Mouse (Mus musculus) kidney, embryonic 14.5 days (tissue): ENCODE measurements around the gene Tram2. TPM values are rescaled to one million over a fixed set of nuclear protein-coding genes. Genes with fewer than 3 reads are reported as not detected.

Experiments
- ATAC-seq: fragments of 200-750 bp; cut with Nextera tagmentation; 2 replicates; pipeline ENCODE4 v1.8.0; 2017; ENCODE audit warnings: moderate number of reproducible peaks, mild to moderate bottlenecking, moderate TSS enrichment, moderate library complexity; ENCODE audit not compliant: low FRiP score, low TSS enrichment
- H3K27ac ChIP-seq: fragments of 300-500 bp; sonication (generic); 2 replicates; pipeline ENCODE4 v1.5.1; 2014; ENCODE audit warnings: low read depth, mild to moderate bottlenecking, low read length, moderate library complexity, mixed read lengths
- H3K27me3 ChIP-seq: fragments of 300-500 bp; sonication (generic); 2 replicates; pipeline ENCODE4 v1.6.1; 2014; ENCODE audit warnings: mild to moderate bottlenecking, low read length; ENCODE audit not compliant: control insufficient read depth, insufficient read depth
- H3K36me3 ChIP-seq: fragments of 300-500 bp; sonication (generic); 2 replicates; pipeline ENCODE4 v1.6.1; 2014; ENCODE audit warnings: low read length, mixed read lengths; ENCODE audit not compliant: control insufficient read depth, insufficient read depth
- H3K4me1 ChIP-seq: fragments of 300-500 bp; sonication (generic); 2 replicates; pipeline ENCODE4 v1.6.1; 2014; ENCODE audit warnings: low read length, mixed read lengths; ENCODE audit not compliant: control insufficient read depth, insufficient read depth
- H3K4me2 ChIP-seq: fragments of 300-500 bp; sonication (generic); replicated peaks from 2 replicates; pipeline ENCODE4 v1.6.1; 2014; ENCODE audit warnings: low read depth, mild to moderate bottlenecking, low read length
- H3K4me3 ChIP-seq: fragments of 300-500 bp; sonication (generic); 2 replicates; pipeline ENCODE4 v1.5.1; 2014; ENCODE audit warnings: mild to moderate bottlenecking, low read length
- H3K9ac ChIP-seq: fragments of 300-500 bp; sonication (generic); 2 replicates; pipeline ENCODE4 v1.6.1; 2014; ENCODE audit warnings: low read depth, mild to moderate bottlenecking, low read length, moderate library complexity
- H3K9me3 ChIP-seq: fragments of 300-500 bp; sonication (generic); 2 replicates; pipeline ENCODE4 v1.6.1; 2016; ENCODE audit warnings: low read length; ENCODE audit not compliant: control insufficient read depth
- WGBS: fragments of 180-500 bp; shearing (Covaris S2); extraction: QIAGEN DNeasy Blood & Tissue Kit; methylation state at CpG from one replicate; pipeline ENCODE4 v1.1.7; 2014; 5-methylcytosine and 5-hydroxymethylcytosine counted together
- polyA plus RNA-seq: library from polyadenylated mRNA; unstranded; fragments of >200 nt; fragmentation: Nextera tagmentation; extraction: Ambion mirVana; gene quantifications from 2 replicates; pipeline ENCODE4 v1.2.1, GENCODE M21; 2014

The Tram2 gene
- polyA plus RNA-seq, 1 experiment from 2014 or later, result 12.4 TPM

DNA sequence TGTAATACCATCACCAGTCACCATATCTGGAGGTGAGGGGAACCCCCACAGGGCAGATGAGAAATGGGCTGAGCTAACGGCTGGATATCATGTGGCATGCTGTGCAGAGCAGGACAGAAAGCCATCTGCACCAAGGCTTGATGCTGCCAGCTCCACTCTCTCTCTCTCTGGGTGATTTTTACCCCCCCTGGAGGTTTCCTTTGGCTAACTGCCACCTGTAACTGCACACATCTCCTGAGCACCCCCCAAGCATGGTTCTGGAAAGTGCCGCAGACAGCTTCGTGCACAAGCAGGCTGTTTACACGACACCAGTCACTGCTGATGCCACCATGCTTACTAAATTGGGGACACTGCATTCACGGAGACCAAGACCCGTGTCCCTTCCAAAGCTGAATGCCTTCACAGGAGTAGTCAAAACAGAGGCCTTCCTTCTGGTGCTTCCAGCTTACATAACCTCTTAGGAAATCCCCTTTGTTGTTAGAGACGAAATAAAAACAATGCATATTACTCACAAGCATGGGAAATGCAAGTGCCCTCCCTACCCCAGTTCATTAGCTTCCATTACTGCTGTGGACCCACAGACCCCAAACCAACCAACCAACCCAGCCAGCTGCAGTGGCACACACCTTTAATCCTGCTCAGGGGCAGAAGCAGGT, 83.6 kb downstream of the Tram2 start:
- 69% methylated on average over 7 of the region's 7 CpGs for WGBS
- H3K4me2 ChIP-seq, result no peak overlapping the region
- no peak for ATAC-seq
- no peaks in the 10 kb centered on the region for H3K27me3 ChIP-seq
- H3K4me1 ChIP-seq, result peaks cover 4% of the 10 kb centered on the region; the same call in 1 of the 2 replicates
- H3K27ac ChIP-seq, result no peak overlapping the region
- no peaks in the 10 kb centered on the region for H3K9me3 ChIP-seq
- no peak overlapping the region for H3K9ac ChIP-seq
- no peak overlapping the region for H3K4me3 ChIP-seq
- H3K36me3 ChIP-seq, result peaks cover 9% of the 10 kb centered on the region; the same call in 1 of the 2 replicates

DNA sequence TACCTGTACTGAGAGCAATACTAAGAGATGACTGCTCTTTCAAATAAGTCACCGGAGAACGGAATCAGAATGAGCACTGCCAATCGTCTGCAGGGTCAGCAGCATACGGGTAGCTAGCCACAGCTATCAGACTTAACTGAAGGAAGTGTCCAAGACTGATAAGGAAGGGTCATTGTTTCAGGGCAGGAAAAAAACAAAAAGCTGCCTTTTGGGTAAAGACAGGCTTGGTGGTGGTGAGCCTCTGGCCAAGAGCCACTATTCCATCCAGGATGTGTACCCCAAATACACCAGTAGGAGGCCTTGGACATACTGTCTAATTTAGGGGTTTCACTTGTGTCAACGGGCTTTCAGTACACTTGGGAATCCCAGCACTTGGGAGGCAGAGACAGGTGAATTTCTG, 84.7 kb downstream of the Tram2 start:
- peaks cover 4% of the 10 kb centered on the region; the same call in 1 of the 2 replicates for H3K4me1 ChIP-seq
- WGBS, result 89% methylated on average over 5 of the region's 5 CpGs

DNA sequence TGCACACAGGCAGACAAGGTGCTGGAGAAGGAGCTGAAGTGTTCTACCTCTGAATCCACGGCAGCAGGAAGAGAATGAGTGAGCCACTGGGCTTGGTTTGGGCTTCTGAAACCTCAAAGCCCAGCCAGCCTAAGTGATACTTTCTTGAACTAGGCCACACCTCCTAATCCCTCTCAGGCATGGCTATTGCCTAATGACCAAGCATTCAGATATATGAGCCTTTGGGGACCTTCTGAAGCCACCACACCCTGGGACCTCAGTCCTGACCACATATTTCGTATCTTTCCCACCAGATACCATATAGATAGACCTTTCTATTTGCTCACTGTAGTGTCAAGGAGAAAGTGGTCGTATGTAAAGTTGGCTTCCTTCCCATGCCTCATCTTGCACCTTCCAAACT, 85.3 kb downstream of the Tram2 start:
- Histone ChIP-seq H3K9ac (no peak overlapping the region), H3K27me3 (no peaks in the 10 kb centered on the region), H3K36me3 (no peaks in the 10 kb centered on the region), H3K9me3 (no peaks in the 10 kb centered on the region), H3K4me3 (no peak overlapping the region), H3K27ac (no peak overlapping the region), H3K4me2 (no peak overlapping the region), H3K4me1 (peaks cover 4% of the 10 kb centered on the region; the same call in 1 of the 2 replicates)
- WGBS, result 85% methylated on average over 3 of the region's 3 CpGs
- ATAC-seq, result no peak

More for the DNA sequence above, 84.7 kb downstream of the Tram2 start:
- no peaks in the 10 kb centered on the region for H3K9me3 ChIP-seq
- no peak overlapping the region for H3K27ac ChIP-seq
- no peak overlapping the region for H3K9ac ChIP-seq
- 0 out of 2 replicates have a peak, but pooled peaks cover under 1% of the 10 kb centered on the region for H3K36me3 ChIP-seq
- H3K27me3 ChIP-seq, result no peaks in the 10 kb centered on the region
- H3K4me3 ChIP-seq, result no peak overlapping the region
- ATAC-seq, result no peak
- H3K4me2 ChIP-seq, result no peak overlapping the region

DNA sequence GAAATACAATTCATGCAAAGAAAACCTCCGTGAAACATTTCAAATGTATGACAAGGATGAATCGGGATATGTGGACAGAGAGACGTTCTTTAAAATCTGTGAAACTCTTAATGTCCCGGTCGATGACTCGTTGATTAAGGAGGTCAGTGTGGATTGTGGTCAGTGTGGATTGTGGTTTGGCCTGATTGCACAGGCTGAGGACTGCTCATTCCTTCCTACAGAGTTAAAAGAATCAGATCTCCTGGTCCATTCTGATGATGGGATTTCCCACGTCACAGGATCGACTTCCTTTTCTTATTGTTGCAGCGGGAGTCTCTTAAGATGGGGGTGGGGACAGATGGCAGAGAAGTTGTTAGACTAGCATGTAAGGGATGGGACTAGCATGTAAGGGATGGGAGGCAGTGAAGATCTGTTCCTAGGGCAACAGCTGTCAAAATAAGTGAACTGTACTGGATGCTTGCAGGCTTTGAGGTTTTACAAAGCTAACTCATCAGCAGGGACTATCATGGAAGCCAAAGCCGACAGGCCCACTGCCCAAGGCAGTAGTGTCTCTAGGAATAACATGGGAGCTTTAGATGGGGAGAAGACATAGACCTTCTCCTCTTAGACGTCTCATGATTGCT, 89.5 kb downstream of the Tram2 start:
- ATAC-seq, result no peak
- no peaks in the 10 kb centered on the region for H3K27me3 ChIP-seq
- H3K9ac ChIP-seq, result no peak overlapping the region
- WGBS, result 88% methylated on average over 11 of the region's 11 CpGs
- H3K4me3 ChIP-seq, result no peak overlapping the region
- H3K4me1 ChIP-seq, result no peaks in the 10 kb centered on the region
- no peak overlapping the region for H3K27ac ChIP-seq
- H3K9me3 ChIP-seq, result no peaks in the 10 kb centered on the region
- H3K4me2 ChIP-seq, result no peak overlapping the region
- H3K36me3 ChIP-seq, result no peaks in the 10 kb centered on the region

DNA sequence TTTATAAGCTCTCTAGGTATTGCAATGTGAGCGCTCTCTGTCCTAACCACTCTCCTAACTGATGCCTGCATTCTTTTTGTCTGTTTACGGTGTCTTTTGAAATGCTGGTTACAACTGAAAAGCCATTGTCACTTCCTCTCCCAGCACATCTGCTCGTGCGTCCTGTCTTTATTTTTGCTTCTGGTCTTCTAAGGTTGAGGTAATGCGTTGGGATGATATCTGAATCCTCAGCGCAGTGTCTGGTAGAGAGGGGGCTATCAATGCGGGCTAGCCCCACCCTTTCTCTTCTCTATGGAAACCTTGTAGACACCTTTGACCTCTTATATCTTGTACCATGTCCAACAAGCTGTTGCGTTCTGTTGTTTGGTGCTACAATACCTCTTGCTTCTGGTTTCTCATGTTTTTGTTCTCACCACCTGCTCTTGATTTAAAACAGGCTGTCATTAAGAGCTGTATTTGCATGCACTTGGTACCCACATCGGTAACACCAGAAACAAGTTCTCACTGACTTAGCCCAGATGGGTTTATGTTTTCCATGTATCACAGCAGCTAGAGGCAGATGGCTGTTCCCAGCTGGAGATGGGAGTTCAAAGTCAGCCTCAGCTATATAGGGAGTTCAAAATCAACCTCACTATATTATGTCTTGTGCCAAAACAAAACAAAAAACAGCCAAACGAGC, 92.5 kb downstream of the Tram2 start:
- ATAC-seq, result no peak
- WGBS, result 73% methylated on average over 10 of the region's 10 CpGs
- no peaks in the 10 kb centered on the region for H3K27me3 ChIP-seq
- H3K9me3 ChIP-seq, result no peaks in the 10 kb centered on the region
- H3K9ac ChIP-seq, result no peak overlapping the region
- no peak overlapping the region for H3K4me2 ChIP-seq
- no peak overlapping the region for H3K4me3 ChIP-seq
- H3K4me1 ChIP-seq, result no peaks in the 10 kb centered on the region
- no peak overlapping the region for H3K27ac ChIP-seq
- H3K36me3 ChIP-seq, result no peaks in the 10 kb centered on the region

GRCm38 (mm10) chr1:20984582-20984981, 94.4 kb downstream of the Tram2 start:
- Histone ChIP-seq H3K27me3 (no peaks in the 10 kb centered on the region), H3K4me1 (no peaks in the 10 kb centered on the region), H3K4me3 (no peak overlapping the region), H3K36me3 (no peaks in the 10 kb centered on the region), H3K9me3 (no peaks in the 10 kb centered on the region), H3K9ac (no peak overlapping the region), H3K4me2 (no peak overlapping the region), H3K27ac (no peak overlapping the region)
- ATAC-seq, result no peak
- 83% methylated on average over 4 of the region's 4 CpGs for WGBS

GRCm38 (mm10) chr1:20984103-20984502, 94.9 kb downstream of the Tram2 start:
- Histone ChIP-seq H3K4me1 (no peaks in the 10 kb centered on the region), H3K4me2 (no peak overlapping the region), H3K9me3 (no peaks in the 10 kb centered on the region), H3K4me3 (no peak overlapping the region), H3K27me3 (no peaks in the 10 kb centered on the region), H3K9ac (no peak overlapping the region), H3K36me3 (no peaks in the 10 kb centered on the region), H3K27ac (no peak overlapping the region)
- 69% methylated on average over 2 of the region's 2 CpGs for WGBS
- ATAC-seq, result no peak

DNA sequence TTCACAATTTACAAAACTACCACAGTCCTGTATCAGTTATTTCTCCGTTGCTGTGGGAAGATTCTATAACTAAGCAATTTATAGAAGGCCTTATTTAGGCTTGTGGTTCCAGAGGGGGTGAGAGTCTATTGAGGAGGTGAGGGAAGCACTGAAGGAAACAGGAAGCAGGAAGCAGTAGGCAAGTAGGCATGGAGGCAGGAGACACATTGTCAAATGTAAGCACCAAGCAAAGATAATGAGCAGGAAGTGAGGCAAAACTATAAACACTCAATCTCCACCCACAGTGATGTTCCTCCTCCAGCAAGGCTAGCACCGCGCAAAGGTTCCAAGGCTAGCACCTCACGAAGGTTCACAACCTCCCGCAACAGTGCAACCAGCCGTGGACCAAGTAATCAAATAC, 97.3 kb downstream of the Tram2 start:
- no peak for ATAC-seq
- Histone ChIP-seq H3K36me3 (no peaks in the 10 kb centered on the region), H3K9ac (no peak overlapping the region), H3K27me3 (no peaks in the 10 kb centered on the region), H3K27ac (no peak overlapping the region), H3K4me3 (no peak overlapping the region), H3K9me3 (no peaks in the 10 kb centered on the region), H3K4me1 (no peaks in the 10 kb centered on the region), H3K4me2 (no peak overlapping the region)
- 95% methylated on average over 6 of the region's 6 CpGs for WGBS

DNA sequence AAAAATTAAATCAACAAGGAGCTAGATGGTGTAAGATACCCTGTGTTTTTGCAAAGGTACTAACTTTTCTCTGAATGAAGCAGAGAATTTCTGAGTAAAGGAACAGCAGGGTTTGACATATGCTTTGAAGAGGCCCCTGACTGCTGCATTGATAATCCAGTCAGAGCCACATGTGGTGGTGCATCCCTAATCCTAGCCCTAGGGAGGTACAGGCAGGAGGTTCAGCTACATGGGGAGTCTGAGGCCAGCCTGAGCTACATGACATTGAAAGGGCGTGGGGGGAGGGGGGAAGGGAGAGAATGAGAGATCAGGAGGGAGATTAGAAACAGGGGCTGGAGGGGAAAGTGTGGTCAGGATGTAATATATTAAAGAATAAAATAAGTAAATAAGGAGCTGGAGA, 98.5 kb downstream of the Tram2 start:
- H3K27ac ChIP-seq, result no peak overlapping the region
- no peaks in the 10 kb centered on the region for H3K27me3 ChIP-seq
- H3K4me1 ChIP-seq, result no peaks in the 10 kb centered on the region
- ATAC-seq, result no peak
- H3K9ac ChIP-seq, result no peak overlapping the region
- no peak overlapping the region for H3K4me3 ChIP-seq
- no peaks in the 10 kb centered on the region for H3K9me3 ChIP-seq
- WGBS, result 76% methylated on average over 1 of the region's 1 CpGs
- no peaks in the 10 kb centered on the region for H3K36me3 ChIP-seq
- H3K4me2 ChIP-seq, result no peak overlapping the region
